Mouse (Mus musculus) heart, embryonic 15.5 days (tissue): ENCODE measurements at regions not wholly inside any gene's neighbourhood (a gene's known extent, or its start where the extent isn't known, plus 50 kb on each side); places are given as distances from the start of the nearest gene placed in this dataset.

Experiments used
- ATAC-seq: fragments of 200-750 bp; cut with Nextera tagmentation; replicated peaks from 2 replicates; pipeline ENCODE4 v1.8.0; 2017; ENCODE audit warnings: low read depth, moderate TSS enrichment; ENCODE audit not compliant: insufficient number of reproducible peaks, insufficient read depth, low FRiP score
- H3K27ac ChIP-seq: fragments of 300-500 bp; sonication (generic); 2 replicates; pipeline ENCODE4 v1.5.1; 2015; ENCODE audit warnings: mild to moderate bottlenecking, inconsistent platforms
- H3K27me3 ChIP-seq: fragments of 300-500 bp; sonication (generic); 2 replicates; pipeline ENCODE4 v1.6.1; 2015; ENCODE audit warnings: inconsistent platforms
- H3K36me3 ChIP-seq: fragments of 300-500 bp; sonication (generic); 2 replicates; pipeline ENCODE4 v1.6.1; 2015; ENCODE audit warnings: mild to moderate bottlenecking, inconsistent platforms
- H3K4me1 ChIP-seq: fragments of 300-500 bp; sonication (generic); replicated peaks from 2 replicates; pipeline ENCODE4 v1.6.1; 2015; ENCODE audit warnings: inconsistent platforms
- H3K4me2 ChIP-seq: fragments of 300-500 bp; sonication (generic); 2 replicates; pipeline ENCODE4 v1.6.1; 2015; ENCODE audit warnings: inconsistent platforms, mild to moderate bottlenecking, moderate library complexity
- H3K4me3 ChIP-seq: fragments of 300-500 bp; sonication (generic); 2 replicates; pipeline ENCODE4 v1.5.1; 2015; ENCODE audit warnings: mild to moderate bottlenecking, inconsistent platforms
- H3K9ac ChIP-seq: fragments of 300-500 bp; sonication (generic); 2 replicates; pipeline ENCODE4 v1.6.1; 2015; ENCODE audit warnings: mild to moderate bottlenecking, inconsistent platforms
- H3K9me3 ChIP-seq: fragments of 300-500 bp; sonication (generic); replicated peaks from 2 replicates; pipeline ENCODE4 v1.6.1; 2016; ENCODE audit warnings: inconsistent platforms
- WGBS: fragments of 180-500 bp; shearing (Covaris S2); methylation state at CpG from one replicate; pipeline ENCODE4 v1.1.7; 2015; ENCODE audit warnings: mixed read lengths; 5-methylcytosine and 5-hydroxymethylcytosine counted together

DNA sequence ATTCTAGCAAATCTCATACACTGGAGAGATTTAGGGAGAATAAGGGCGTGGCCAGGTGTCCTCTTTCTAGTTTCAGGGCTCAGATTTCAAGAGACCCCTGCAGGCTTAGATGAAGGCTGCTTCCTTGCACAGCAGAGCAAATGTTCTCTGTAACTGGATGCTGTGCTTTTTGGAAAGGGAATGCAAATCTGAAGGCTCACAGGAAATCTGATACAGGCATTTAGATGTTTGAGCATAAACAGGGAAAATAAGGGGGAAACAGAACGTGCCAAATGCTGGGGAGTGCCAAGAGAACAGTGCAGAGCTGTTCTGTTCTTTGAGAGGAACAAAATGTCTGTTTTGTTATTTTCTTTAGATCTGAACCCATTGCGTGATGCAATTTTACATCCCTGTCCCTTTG lies 161.0 kb upstream of the Samsn1 start:
- H3K9me3 ChIP-seq: no peaks in the 10 kb centered on the region
- H3K9ac ChIP-seq: no peak overlapping the region
- H3K4me2 ChIP-seq: no peak overlapping the region
- WGBS: 25% methylated on average over 3 of the region's 3 CpGs
- no peak overlapping the region for H3K4me3 ChIP-seq
- no peaks in the 10 kb centered on the region for H3K36me3 ChIP-seq
- H3K27me3 ChIP-seq: no peaks in the 10 kb centered on the region
- ATAC-seq: no peak
- H3K27ac ChIP-seq: no peak overlapping the region
- no peaks in the 10 kb centered on the region for H3K4me1 ChIP-seq

DNA sequence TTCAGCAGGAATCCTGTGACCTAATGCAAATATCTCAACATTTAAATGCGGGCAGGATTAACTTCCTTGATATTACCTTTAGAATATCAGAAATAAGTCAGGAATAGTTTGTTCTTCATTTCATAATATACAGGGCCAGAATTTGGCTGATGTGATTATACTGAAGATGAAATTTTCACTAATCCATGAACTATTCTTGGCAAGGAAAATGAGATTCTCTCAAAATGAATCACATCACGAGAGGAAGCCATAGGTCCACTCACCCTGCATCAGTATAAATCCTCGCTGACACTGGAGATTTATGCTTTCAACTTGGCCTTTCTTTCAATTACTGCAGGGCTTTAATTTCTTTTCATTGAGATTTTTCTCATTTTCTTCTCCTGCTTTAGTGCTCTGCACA lies 159.5 kb upstream of the Samsn1 start:
- ATAC-seq: no peak
- H3K9me3 ChIP-seq: no peaks in the 10 kb centered on the region
- no peaks in the 10 kb centered on the region for H3K27me3 ChIP-seq
- H3K9ac ChIP-seq: no peak overlapping the region
- no peak overlapping the region for H3K27ac ChIP-seq
- H3K4me3 ChIP-seq: no peak overlapping the region
- H3K4me2 ChIP-seq: no peak overlapping the region
- H3K4me1 ChIP-seq: no peaks in the 10 kb centered on the region
- WGBS: 79% methylated on average over 3 of the region's 3 CpGs
- H3K36me3 ChIP-seq: no peaks in the 10 kb centered on the region

DNA sequence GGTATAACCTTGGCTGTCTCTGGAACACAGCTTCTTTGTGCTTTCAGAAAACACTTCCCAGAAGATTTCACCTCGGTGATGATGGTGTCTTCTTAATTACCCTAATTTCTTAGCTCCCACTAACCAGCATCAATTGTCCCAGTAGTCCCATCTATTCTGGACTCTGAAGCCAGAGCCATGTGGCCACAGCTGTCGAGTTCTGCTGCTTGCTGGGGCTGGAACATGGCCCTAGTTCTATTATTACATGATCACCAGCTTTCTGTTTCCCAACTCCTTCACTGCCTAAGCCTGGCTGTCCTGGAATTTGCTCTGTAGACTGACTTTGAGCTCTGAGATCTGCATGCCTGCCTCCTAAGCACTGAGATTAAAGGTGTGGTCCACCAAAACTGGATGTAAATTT lies 145.6 kb upstream of the Samsn1 start:
- H3K4me2 ChIP-seq: no peak overlapping the region
- H3K27me3 ChIP-seq: no peaks in the 10 kb centered on the region
- H3K4me1 ChIP-seq: no peaks in the 10 kb centered on the region
- no peak overlapping the region for H3K9ac ChIP-seq
- no peaks in the 10 kb centered on the region for H3K9me3 ChIP-seq
- WGBS: 67% methylated on average over 2 of the region's 2 CpGs
- ATAC-seq: no peak
- H3K36me3 ChIP-seq: no peaks in the 10 kb centered on the region
- H3K27ac ChIP-seq: no peak overlapping the region
- H3K4me3 ChIP-seq: no peak overlapping the region

DNA sequence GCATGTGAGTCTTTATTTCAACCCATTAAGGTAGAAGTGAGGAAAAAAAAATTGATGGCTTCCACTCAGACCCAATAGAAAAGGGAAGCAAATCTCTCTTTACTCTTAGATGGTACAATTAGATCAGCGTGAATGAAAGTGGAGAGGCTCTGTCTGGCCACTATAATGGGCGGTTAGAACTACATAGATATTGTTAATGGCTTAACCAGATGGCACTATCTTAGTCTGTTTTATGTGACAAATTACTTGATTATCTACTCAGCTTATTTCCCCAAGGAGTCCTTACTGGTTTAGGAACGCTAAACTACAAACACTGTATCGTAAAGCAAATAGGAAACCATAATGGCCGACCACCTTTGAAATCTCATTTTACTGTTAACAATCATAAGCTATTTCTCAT lies 138.8 kb upstream of the Samsn1 start:
- H3K4me2 ChIP-seq: no peak overlapping the region
- no peak for ATAC-seq
- H3K9me3 ChIP-seq: no peaks in the 10 kb centered on the region
- no peaks in the 10 kb centered on the region for H3K27me3 ChIP-seq
- no peak overlapping the region for H3K4me3 ChIP-seq
- no peaks in the 10 kb centered on the region for H3K4me1 ChIP-seq
- H3K36me3 ChIP-seq: no peaks in the 10 kb centered on the region
- no peak overlapping the region for H3K27ac ChIP-seq
- no peak overlapping the region for H3K9ac ChIP-seq
- WGBS: 83% methylated on average over 5 of the region's 5 CpGs

DNA sequence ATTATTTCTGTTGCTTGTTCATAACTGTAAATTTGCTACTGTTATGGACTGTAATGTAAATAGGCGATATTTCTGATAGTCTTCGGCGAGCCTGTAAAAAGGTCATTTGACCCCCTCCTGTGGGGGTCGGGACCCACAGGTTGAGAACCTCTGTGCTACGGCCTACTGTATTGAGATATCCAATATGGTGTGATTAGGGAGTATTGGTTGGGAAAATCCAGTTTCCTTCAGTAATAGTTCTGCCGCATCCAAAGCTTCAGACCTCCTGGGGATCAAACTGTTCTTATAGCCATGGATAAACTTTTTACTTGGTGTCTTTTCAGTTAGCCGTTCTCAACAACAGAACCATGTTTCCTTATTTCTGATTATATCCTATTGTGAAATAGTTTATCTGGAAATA lies 136.5 kb upstream of the Samsn1 start:
- no peak overlapping the region for H3K9ac ChIP-seq
- H3K36me3 ChIP-seq: no peaks in the 10 kb centered on the region
- H3K9me3 ChIP-seq: no peaks in the 10 kb centered on the region
- no peak for ATAC-seq
- no peaks in the 10 kb centered on the region for H3K4me1 ChIP-seq
- no peaks in the 10 kb centered on the region for H3K27me3 ChIP-seq
- 93% methylated on average over 7 of the region's 7 CpGs for WGBS
- no peak overlapping the region for H3K4me2 ChIP-seq
- no peak overlapping the region for H3K27ac ChIP-seq
- no peak overlapping the region for H3K4me3 ChIP-seq

- WGBS: 79% methylated on average over 12 of the region's 12 CpGs
- no peak for ATAC-seq
- H3K36me3 ChIP-seq: no peaks in the 10 kb centered on the region
Observed at GRCm38 (mm10) chr16:76153766-76154525, 131.9 kb upstream of the Samsn1 start.

GRCm38 (mm10) chr16:76149581-76149980 lies 127.5 kb upstream of the Samsn1 start:
- H3K4me2 ChIP-seq: no peak overlapping the region
- H3K27me3 ChIP-seq: no peaks in the 10 kb centered on the region
- H3K9me3 ChIP-seq: no peaks in the 10 kb centered on the region
- ATAC-seq: no peak
- no peak overlapping the region for H3K27ac ChIP-seq
- H3K4me1 ChIP-seq: no peaks in the 10 kb centered on the region
- 74% methylated on average over 5 of the region's 5 CpGs for WGBS
- no peaks in the 10 kb centered on the region for H3K36me3 ChIP-seq
- no peak overlapping the region for H3K9ac ChIP-seq
- H3K4me3 ChIP-seq: no peak overlapping the region

More at GRCm38 (mm10) chr16:76153766-76154525, 131.9 kb upstream of the Samsn1 start:
- Histone ChIP-seq H3K9ac (no peak overlapping the region), H3K27me3 (no peaks in the 10 kb centered on the region), H3K4me2 (no peak overlapping the region), H3K27ac (no peak overlapping the region), H3K4me3 (no peak overlapping the region), H3K4me1 (no peaks in the 10 kb centered on the region), H3K9me3 (no peaks in the 10 kb centered on the region)

DNA sequence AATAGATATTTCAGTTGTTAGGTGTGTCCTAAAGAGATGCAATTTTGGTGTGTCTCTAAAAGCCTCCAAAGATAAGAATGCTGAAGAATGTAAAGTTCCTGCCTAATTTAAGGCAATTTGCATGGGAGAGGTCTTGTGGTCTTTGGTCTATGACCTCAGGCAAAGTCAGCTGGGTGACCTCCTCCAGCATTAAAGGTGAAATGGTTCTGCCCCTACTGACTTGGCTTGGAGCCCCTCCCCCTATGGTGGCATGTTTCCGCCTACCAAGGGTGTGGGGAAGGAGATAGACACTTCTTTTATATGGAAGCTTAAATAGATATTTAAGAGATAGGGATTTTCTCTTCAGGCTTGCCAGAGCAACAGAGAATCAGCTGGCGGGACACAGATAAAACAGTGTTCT lies 111.8 kb upstream of the Samsn1 start:
- 84% methylated on average over 2 of the region's 2 CpGs for WGBS
- Histone ChIP-seq H3K9ac (no peak overlapping the region), H3K27ac (no peak overlapping the region)

GRCm38 (mm10) chr16:76130486-76130885 lies 108.4 kb upstream of the Samsn1 start:
- Histone ChIP-seq H3K9me3 (no peaks in the 10 kb centered on the region), H3K27me3 (no peaks in the 10 kb centered on the region), H3K9ac (no peak overlapping the region), H3K4me2 (no peak overlapping the region), H3K27ac (no peak overlapping the region), H3K36me3 (no peaks in the 10 kb centered on the region), H3K4me1 (no peaks in the 10 kb centered on the region), H3K4me3 (no peak overlapping the region)
- WGBS: 80% methylated on average over 9 of the region's 9 CpGs
- ATAC-seq: no peak

More for the DNA sequence above, 111.8 kb upstream of the Samsn1 start:
- Histone ChIP-seq H3K36me3 (no peaks in the 10 kb centered on the region), H3K27me3 (no peaks in the 10 kb centered on the region), H3K4me2 (no peak overlapping the region), H3K4me3 (no peak overlapping the region), H3K9me3 (no peaks in the 10 kb centered on the region), H3K4me1 (no peaks in the 10 kb centered on the region)
- no peak for ATAC-seq

- WGBS: 89% methylated on average over 2 of the region's 2 CpGs
Observed at GRCm38 (mm10) chr16:76129982-76130381, 107.9 kb upstream of the Samsn1 start.

GRCm38 (mm10) chr16:76123021-76123384 lies 100.9 kb upstream of the Samsn1 start:
- H3K4me1 ChIP-seq: no peaks in the 10 kb centered on the region
- H3K27me3 ChIP-seq: no peaks in the 10 kb centered on the region
- H3K4me3 ChIP-seq: no peak overlapping the region
- no peaks in the 10 kb centered on the region for H3K36me3 ChIP-seq
- H3K4me2 ChIP-seq: no peak overlapping the region
- no peak overlapping the region for H3K9ac ChIP-seq
- 55% methylated on average over 5 of the region's 5 CpGs for WGBS
- no peaks in the 10 kb centered on the region for H3K9me3 ChIP-seq
- H3K27ac ChIP-seq: no peak overlapping the region
- ATAC-seq: no peak

More at GRCm38 (mm10) chr16:76129982-76130381, 107.9 kb upstream of the Samsn1 start:
- no peak overlapping the region for H3K4me2 ChIP-seq
- no peaks in the 10 kb centered on the region for H3K36me3 ChIP-seq
- H3K27ac ChIP-seq: no peak overlapping the region
- H3K9ac ChIP-seq: no peak overlapping the region
- H3K9me3 ChIP-seq: no peaks in the 10 kb centered on the region
- H3K4me1 ChIP-seq: no peaks in the 10 kb centered on the region
- no peaks in the 10 kb centered on the region for H3K27me3 ChIP-seq
- ATAC-seq: no peak
- no peak overlapping the region for H3K4me3 ChIP-seq
